Mouse (Mus musculus) CH12.LX (cell line): ENCODE results near the gene Anks1b. TPM values are rescaled to one million over a fixed set of nuclear protein-coding genes. Genes with fewer than 3 reads are reported as not detected.

Experiments
- DNase-seq: peaks from one replicate; pipeline ENCODE4 v3.0.0-alpha.2; 2013; ENCODE audit errors: extremely low read depth
- H3K27ac ChIP-seq: 2 replicates; pipeline ENCODE4 v1.5.1; 2012; ENCODE audit warnings: low read depth, mild to moderate bottlenecking, control low read depth, moderate library complexity; ENCODE audit not compliant: insufficient read depth
- H3K27me3 ChIP-seq: replicated peaks from 2 replicates; pipeline ENCODE3; 2012; ENCODE audit warnings: inconsistent platforms
- H3K36me3 ChIP-seq, 2 experiments: replicated peaks in 1 of 2; 2 replicates each; pipeline versions ENCODE3 to v1.6.1; 2012; ENCODE audit warnings: inconsistent platforms in 1 of 2, low read length in 1 of 2, mild to moderate bottlenecking in 1 of 2, mixed read lengths in 1 of 2, moderate library complexity in 1 of 2; ENCODE audit not compliant: control insufficient read depth in 1 of 2, insufficient read depth in 1 of 2
- H3K4me1 ChIP-seq, 2 experiments: 2 replicates each; pipeline ENCODE4 v1.6.1; 2012; ENCODE audit warnings: inconsistent platforms in 1 of 2, moderate library complexity in 1 of 2; ENCODE audit not compliant: insufficient read depth in 2 of 2, control insufficient read depth in 1 of 2
- H3K4me2 ChIP-seq: 2 replicates; pipeline ENCODE4 v1.6.1; 2012; ENCODE audit warnings: low read depth, mild to moderate bottlenecking, control low read depth; ENCODE audit not compliant: poor library complexity, insufficient read depth, severe bottlenecking
- H3K4me3 ChIP-seq, 3 experiments: fragments of 150-350 bp in 1 of 3; sonication (generic) in 1 of 3; replicated peaks in 1 of 3; 2 replicates each; pipeline versions ENCODE3 to v1.5.1; 2011 to 2012; ENCODE audit warnings: low read depth in 2 of 3, low read length in 2 of 3, mild to moderate bottlenecking in 2 of 3, moderate library complexity in 2 of 3, control low read depth in 1 of 3, improper control_type of control experiment in 1 of 3, inconsistent platforms in 1 of 3, mixed read lengths in 1 of 3; ENCODE audit not compliant: poor library complexity in 1 of 3
- H3K79me2 ChIP-seq: replicated peaks from 2 replicates; pipeline ENCODE4 v1.6.1; 2012; ENCODE audit warnings: mild to moderate bottlenecking, moderate library complexity; ENCODE audit not compliant: control insufficient read depth, poor library complexity, insufficient read depth, severe bottlenecking; ENCODE audit errors: extremely low read depth
- H3K9ac ChIP-seq: 2 replicates; pipeline ENCODE4 v1.6.1; 2012; ENCODE audit warnings: low read depth, mild to moderate bottlenecking, control low read depth, moderate library complexity; ENCODE audit not compliant: insufficient read depth
- H3K9me3 ChIP-seq: replicated peaks from 2 replicates; pipeline ENCODE3; 2012; ENCODE audit warnings: low read length, inconsistent platforms, mixed read lengths
- BHLHE40 ChIP-seq: IDR thresholded peaks from 2 replicates; pipeline ENCODE4 v1.6.1; 2011; ENCODE audit warnings: mild to moderate bottlenecking, low read depth, low read length, improper control_type of control experiment
- CHD1 ChIP-seq: IDR thresholded peaks from 2 replicates; pipeline ENCODE4 v1.6.1; 2012; ENCODE audit warnings: low read depth, low read length, improper control_type of control experiment, inconsistent platforms
- CHD2 ChIP-seq: IDR thresholded peaks from 2 replicates; pipeline ENCODE4 v1.6.1; 2011; ENCODE audit warnings: low read length, improper control_type of control experiment
- ELF1 ChIP-seq: IDR thresholded peaks from 2 replicates; pipeline ENCODE4 v1.6.1; 2014; ENCODE audit warnings: low read depth, mild to moderate bottlenecking, inconsistent platforms, low read length, improper control_type of control experiment
- ETS1 ChIP-seq: conservative IDR thresholded peaks from 2 replicates; pipeline ENCODE4 v1.6.1; 2012; ENCODE audit warnings: low read depth, mild to moderate bottlenecking, inconsistent platforms, low read length, improper control_type of control experiment, moderate library complexity
- GABPA ChIP-seq: IDR thresholded peaks from 2 replicates; pipeline ENCODE4 v1.6.1; 2012; ENCODE audit warnings: low read depth, low read length, improper control_type of control experiment, inconsistent platforms; ENCODE audit not compliant: insufficient replicate concordance
- JUN ChIP-seq: IDR thresholded peaks from 2 replicates; pipeline ENCODE4 v1.6.1; 2011; ENCODE audit warnings: low read depth, mild to moderate bottlenecking, low read length, improper control_type of control experiment, moderate library complexity; ENCODE audit not compliant: insufficient read depth
- MAFK ChIP-seq: IDR thresholded peaks from 2 replicates; pipeline ENCODE4 v1.6.1; 2011; ENCODE audit warnings: low read length, improper control_type of control experiment; ENCODE audit not compliant: insufficient replicate concordance
- MAZ ChIP-seq: IDR thresholded peaks from 2 replicates; pipeline ENCODE4 v1.6.1; 2012; ENCODE audit warnings: low read depth, mild to moderate bottlenecking, inconsistent platforms, low read length, improper control_type of control experiment, moderate library complexity
- MEF2A ChIP-seq: IDR thresholded peaks from 2 replicates; pipeline ENCODE4 v1.6.1; 2014; ENCODE audit warnings: low read depth, mild to moderate bottlenecking, inconsistent platforms, low read length, improper control_type of control experiment, borderline replicate concordance
- PAX5 ChIP-seq: IDR thresholded peaks from 2 replicates; pipeline ENCODE4 v1.6.1; 2012; ENCODE audit warnings: low read length, inconsistent platforms, mixed read lengths
- POLR2A ChIP-seq: IDR thresholded peaks from 2 replicates; pipeline ENCODE4 v1.6.1; 2011; ENCODE audit warnings: low read depth, mild to moderate bottlenecking, improper control_type of control experiment, low read length
- RAD21 ChIP-seq: IDR thresholded peaks from 2 replicates; pipeline ENCODE4 v1.6.1; 2011; ENCODE audit warnings: low read depth, mild to moderate bottlenecking, low read length, improper control_type of control experiment, moderate library complexity
- RCOR1 ChIP-seq: conservative IDR thresholded peaks from 2 replicates; pipeline ENCODE4 v1.6.1; 2012; ENCODE audit warnings: low read depth, mild to moderate bottlenecking, inconsistent platforms, low read length, improper control_type of control experiment
- SIN3A ChIP-seq: IDR thresholded peaks from 2 replicates; pipeline ENCODE4 v1.6.1; 2012; ENCODE audit warnings: low read length, improper control_type of control experiment, inconsistent platforms
- TBP ChIP-seq: conservative IDR thresholded peaks from 2 replicates; pipeline ENCODE4 v1.6.1; 2011; ENCODE audit warnings: low read depth, low read length, improper control_type of control experiment
- TCF12 ChIP-seq: IDR thresholded peaks from 2 replicates; pipeline ENCODE4 v1.6.1; 2014; ENCODE audit warnings: low read depth, mild to moderate bottlenecking, inconsistent platforms, low read length, improper control_type of control experiment
- USF1 ChIP-seq: IDR thresholded peaks from 2 replicates; pipeline ENCODE4 v1.6.1; 2014; ENCODE audit warnings: low read depth, mild to moderate bottlenecking, inconsistent platforms, low read length, improper control_type of control experiment
- USF2 ChIP-seq: conservative IDR thresholded peaks from 2 replicates; pipeline ENCODE4 v1.6.1; 2011; ENCODE audit warnings: low read depth, low read length, improper control_type of control experiment
- ZC3H11A ChIP-seq: IDR thresholded peaks from 2 replicates; pipeline ENCODE4 v1.6.1; 2012; ENCODE audit warnings: low read depth, mild to moderate bottlenecking, inconsistent platforms, low read length, improper control_type of control experiment
- ZKSCAN1 ChIP-seq: IDR thresholded peaks from 2 replicates; pipeline ENCODE4 v1.6.1; 2012; ENCODE audit warnings: low read depth, inconsistent platforms, low read length, improper control_type of control experiment, borderline replicate concordance
- ZNF384 ChIP-seq: IDR thresholded peaks from 2 replicates; pipeline ENCODE4 v1.6.1; 2012; ENCODE audit warnings: low read depth, low read length, improper control_type of control experiment, inconsistent platforms
- dilution Hi-C: fragments of 300-500 bp; cut with MboI; formaldehyde crosslinking; loops from 2 replicates; pipeline ENCODE4 v1.14.3; 2020; ENCODE audit warnings: low sequenced_read_pairs; ENCODE audit not compliant: extremely low pct_unique_long_range_greater_than_20kb, extremely low pct_ligation_motif_present
- in situ Hi-C: fragments of 300-500 bp; cut with MboI; formaldehyde crosslinking; loops from 3 replicates; pipeline ENCODE4 v1.14.3; 2019; ENCODE audit warnings: low sequenced_read_pairs, low pct_ligation_motif_present, low pct_unique_long_range_greater_than_20kb, mixed read lengths
- polyA plus RNA-seq: library from polyadenylated mRNA; unstranded; fragments of >175 nt; gene quantifications from 2 replicates; pipeline ENCODE4 v1.2.1, GENCODE M21; 2012; ENCODE audit warnings: low read depth; ENCODE audit not compliant: insufficient read length
- total RNA-seq, 2 experiments: library from RNA; depleted of rRNA; stranded (reverse); fragments of 300-350 nt in 1 of 2; fragments of >200 nt in 1 of 2; gene quantifications; 2 replicates each; pipeline ENCODE4 v1.2.3; 2012 to 2014

Gene Anks1b
- total and polyA plus RNA-seq, 3 experiments = 0.17 TPM; not detected in 2

GRCm38 (mm10) chr10:90839611-90840335, 966.5 kb downstream of the Anks1b start:
- H3K9ac ChIP-seq = no peak overlapping the region
- dilution Hi-C loops (no loop called here), in situ Hi-C loops (no loop called here)
- DNase-seq = no peak
- no peaks in the 10 kb centered on the region for H3K79me2 ChIP-seq
- TF ChIP-seq USF1 = no peak
- no peak for TF ChIP-seq GABPA
- no peak for TF ChIP-seq CHD1
- no peak for TF ChIP-seq ZKSCAN1
- TF ChIP-seq ZNF384 = no peak
- TF ChIP-seq PAX5 = no peak
- H3K36me3 ChIP-seq = no peaks in the 10 kb centered on the region
- no peak overlapping the region for H3K4me2 ChIP-seq
- H3K9me3 ChIP-seq = peaks cover 8% of the 10 kb centered on the region
- no peaks in the 10 kb centered on the region for H3K27me3 ChIP-seq
- H3K4me1 ChIP-seq = peaks cover 9 to 19% of the 10 kb centered on the region in 2 experiments; a peak in 3 of 4 replicates
- H3K27ac ChIP-seq = no peak overlapping the region
- no peak overlapping the region for H3K4me3 ChIP-seq

DNA sequence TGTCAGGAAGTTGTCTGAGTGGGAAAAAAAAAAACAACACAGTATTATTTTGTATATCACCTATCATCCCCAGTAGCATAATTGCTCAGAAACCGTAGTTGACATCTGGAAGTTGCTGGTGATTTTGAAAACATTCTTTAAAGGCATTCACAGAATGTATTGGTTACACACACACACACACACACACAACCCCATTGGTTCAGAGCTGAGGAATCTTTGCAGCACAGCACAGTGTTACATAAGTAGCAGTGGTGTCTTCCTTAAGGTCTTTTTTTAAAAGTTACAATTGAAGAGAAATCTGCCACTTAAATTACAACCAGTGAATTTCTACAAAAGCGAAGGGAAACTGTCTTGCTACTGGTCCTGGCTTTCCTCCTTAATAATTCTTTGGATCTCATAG, 969.1 kb downstream of the Anks1b start:
- Histone ChIP-seq H3K4me1 (peaks cover 3 to 14% of the 10 kb centered on the region in 2 experiments; a peak in 3 of 4 replicates), H3K4me3 (no peak overlapping the region), H3K27ac (no peak overlapping the region), H3K9me3 (peaks cover 8% of the 10 kb centered on the region), H3K4me2 (no peak overlapping the region), H3K9ac (no peak overlapping the region), H3K36me3 (no peaks in the 10 kb centered on the region), H3K27me3 (no peaks in the 10 kb centered on the region), H3K79me2 (no peaks in the 10 kb centered on the region)
- dilution Hi-C loops = no loop called here
- in situ Hi-C loops = no loop called here
- TF ChIP-seq ZNF384 (no peak), MEF2A (no peak), RAD21 (no peak), CHD1 (no peak), PAX5 (no peak), MAZ (no peak), RCOR1 (no peak), TBP (no peak), TCF12 (no peak), ZC3H11A (no peak), ETS1 (no peak), GABPA (no peak), JUN (no peak), USF2 (no peak), POLR2A (no peak), SIN3A (no peak), MAFK (no peak), ELF1 (no peak), BHLHE40 (no peak), CHD2 (no peak)
- DNase-seq = no peak
